Mouse (Mus musculus): Measurements from ENCODE around the gene Tceal1. TPM values are rescaled to one million over a fixed set of nuclear protein-coding genes. Genes with fewer than 3 reads are reported as not detected.

Tceal1 gene
- polyA plus RNA-seq (2015; fragmentation: Nextera tagmentation; extraction: Ambion mirVana) = 29.7 and 34.4 TPM in 2 replicates

DNA sequence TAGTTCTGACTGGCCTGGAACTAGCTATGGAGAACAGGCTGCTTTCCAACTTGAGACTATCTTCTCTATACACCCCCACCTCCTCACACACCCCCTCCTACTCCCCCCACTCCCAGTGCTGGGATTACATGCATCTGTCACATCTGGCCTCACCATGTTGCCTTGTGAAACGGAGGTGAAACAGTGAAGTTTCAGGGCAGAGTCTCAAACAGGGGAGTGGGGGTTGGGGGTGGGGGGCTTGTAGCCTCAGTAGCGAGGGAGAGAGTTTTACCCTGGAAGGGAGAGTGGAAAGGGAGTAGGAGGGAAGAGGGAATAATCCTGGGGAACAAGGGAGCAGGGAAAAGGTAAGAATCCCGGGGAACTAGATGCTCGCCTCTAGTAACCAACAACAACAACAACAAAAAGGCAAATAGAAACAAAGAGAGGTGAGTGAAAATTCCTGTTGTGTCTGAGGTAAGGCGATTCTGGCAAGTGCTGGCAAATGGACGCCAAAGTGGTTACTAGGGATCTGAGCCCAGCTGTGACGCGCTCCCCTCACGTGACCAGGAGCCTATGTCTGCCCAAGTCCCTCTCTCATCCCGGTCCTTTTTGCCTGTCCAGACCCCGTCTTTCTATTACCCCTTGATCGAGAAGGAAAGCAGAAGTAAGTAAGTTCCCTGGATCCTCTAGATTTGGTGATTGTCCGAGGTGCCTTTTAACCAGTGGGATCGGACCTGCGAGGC lies at the start of gene Tceal1:
Gene Tceal1 (plus strand): TSS at position 537 of the 722 bp plus-strand sequence.

DNA sequence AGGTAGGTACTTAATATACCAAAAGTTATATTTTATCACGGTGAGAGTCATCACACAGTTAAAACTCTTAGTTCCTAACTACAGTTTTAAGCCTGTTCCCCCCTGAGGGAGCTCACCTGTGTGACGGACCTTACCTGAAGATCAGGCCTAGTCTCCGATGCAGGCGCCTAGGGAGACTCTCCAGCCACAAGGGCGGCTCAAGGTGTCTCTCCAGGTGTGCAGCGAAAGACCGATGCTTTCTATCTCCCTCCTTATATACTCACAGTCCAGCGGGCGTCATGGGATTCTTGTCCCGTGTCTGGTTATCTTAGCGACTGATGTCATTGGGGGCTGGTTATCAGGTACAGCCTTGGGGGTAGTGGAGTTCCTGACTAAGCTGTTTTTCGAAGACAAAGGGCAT lies 35.7 kb downstream of the Tceal1 start, which contains the start of gene Morf4l2:
Gene Morf4l2 (minus strand): TSS at position 232 of the 400 bp plus-strand sequence.

Other genes starting within 250 kb of the Tceal1 start
- not detected in 2 replicates for gene Kir3dl1, start 190.0 kb upstream of the Tceal1 start, polyA plus RNA-seq (2015; fragmentation: Nextera tagmentation; extraction: Ambion mirVana)
- gene Kir3dl2, start 163.9 kb upstream of the Tceal1 start, polyA plus RNA-seq (2015; fragmentation: Nextera tagmentation; extraction: Ambion mirVana) = 0.22 and 0.26 TPM in 2 replicates
- gene Tceal3, start 117.1 kb upstream of the Tceal1 start, polyA plus RNA-seq (2015; fragmentation: Nextera tagmentation; extraction: Ambion mirVana) = 110 and 116 TPM in 2 replicates
- gene Morf4l2, start 35.7 kb downstream of the Tceal1 start, polyA plus RNA-seq (2015; fragmentation: Nextera tagmentation; extraction: Ambion mirVana) = 443 and 476 TPM in 2 replicates
- 0.29 TPM in 1 of 2 replicates, not detected in the other for gene Glra4, start 72.2 kb downstream of the Tceal1 start, polyA plus RNA-seq (2015; fragmentation: Nextera tagmentation; extraction: Ambion mirVana)
- 53.6 and 127 TPM in 2 replicates for gene Plp1, start 114.7 kb downstream of the Tceal1 start, polyA plus RNA-seq (2015; fragmentation: Nextera tagmentation; extraction: Ambion mirVana)
- 16.1 and 17.6 TPM in 2 replicates for gene Rab9b, start 160.8 kb downstream of the Tceal1 start, polyA plus RNA-seq (2015; fragmentation: Nextera tagmentation; extraction: Ambion mirVana)
- gene H2bfm, start 219.3 kb downstream of the Tceal1 start, polyA plus RNA-seq (2015; fragmentation: Nextera tagmentation; extraction: Ambion mirVana) = not detected in 2 replicates

Measured in neural tube, postnatal 0 days (tissue).